Mouse (Mus musculus): ENCODE measurements around the gene Gnb2. TPM values are rescaled to one million over a fixed set of nuclear protein-coding genes. Genes with fewer than 3 reads are reported as not detected.

The Gnb2 gene
- polyA plus RNA-seq, 1 experiment = 645 TPM

GRCm38 (mm10) chr5:137493831-137494230, 39.5 kb downstream of the Gnb2 start:
- Histone ChIP-seq H3K36me3 (ENCODE audit: control insufficient read depth, insufficient read depth, low read length) (no peaks in the 10 kb centered on the region), H3K27me3 (replicated peaks; ENCODE audit: control insufficient read depth, insufficient read depth, low read length) (no peaks in the 10 kb centered on the region), H3K27ac (ENCODE audit: insufficient read depth, low read depth, low read length) (no peak overlapping the region), H3K4me3 (ENCODE audit: insufficient read depth, low read depth, low read length) (no peak overlapping the region), H3K4me1 (ENCODE audit: control insufficient read depth, insufficient read depth, low read length) (no peaks in the 10 kb centered on the region)
- WGBS = 40% methylated on average over 13 of the region's 13 CpGs
- TF ChIP-seq POLR2A (IDR thresholded peaks at IDR 0.05; ENCODE audit: low read depth, low read length) (no peak), CTCF (conservative IDR thresholded peaks at IDR 0.05; ENCODE audit: insufficient read depth, insufficient read length, low read depth, low read length) (no peak)
- DNase-seq = no peak

- no peak overlapping the region for H3K27ac ChIP-seq (ENCODE audit: insufficient read depth, low read depth, low read length)
- WGBS = 43% methylated on average over 4 of the region's 4 CpGs
- no peaks in the 10 kb centered on the region for H3K36me3 ChIP-seq (ENCODE audit: control insufficient read depth, insufficient read depth, low read length)
- H3K4me3 ChIP-seq (ENCODE audit: insufficient read depth, low read depth, low read length) = no peak overlapping the region
- H3K4me1 ChIP-seq (ENCODE audit: control insufficient read depth, insufficient read depth, low read length) = no peaks in the 10 kb centered on the region
- peak; percentile 67 for DNase-seq
- H3K27me3 ChIP-seq (replicated peaks; ENCODE audit: control insufficient read depth, insufficient read depth, low read length) = no peaks in the 10 kb centered on the region
- TF ChIP-seq POLR2A (IDR thresholded peaks at IDR 0.05; ENCODE audit: low read depth, low read length) (no peak), CTCF (conservative IDR thresholded peaks at IDR 0.05; ENCODE audit: insufficient read depth, insufficient read length, low read depth, low read length) (no peak)
These were observed 41.8 kb downstream of the Gnb2 start for GRCm38 (mm10) chr5:137491559-137491958.

- Histone ChIP-seq H3K36me3 (ENCODE audit: control insufficient read depth, insufficient read depth, low read length) (no peaks in the 10 kb centered on the region), H3K4me1 (ENCODE audit: control insufficient read depth, insufficient read depth, low read length) (no peaks in the 10 kb centered on the region), H3K4me3 (ENCODE audit: insufficient read depth, low read depth, low read length) (no peak overlapping the region), H3K27ac (ENCODE audit: insufficient read depth, low read depth, low read length) (no peak overlapping the region), H3K27me3 (replicated peaks; ENCODE audit: control insufficient read depth, insufficient read depth, low read length) (no peaks in the 10 kb centered on the region)
- no peak for TF ChIP-seq POLR2A (IDR thresholded peaks at IDR 0.05; ENCODE audit: low read depth, low read length)
- no peak for TF ChIP-seq CTCF (conservative IDR thresholded peaks at IDR 0.05; ENCODE audit: insufficient read depth, insufficient read length, low read depth, low read length)
- WGBS = 87% methylated on average over 7 of the region's 7 CpGs
- DNase-seq = no peak
These were observed 45.7 kb downstream of the Gnb2 start for GRCm38 (mm10) chr5:137487616-137488015.

GRCm38 (mm10) chr5:137485851-137486155, 47.5 kb downstream of the Gnb2 start:
- DNase-seq = no peak
- no peak overlapping the region for H3K4me3 ChIP-seq (ENCODE audit: insufficient read depth, low read depth, low read length)
- H3K36me3 ChIP-seq (ENCODE audit: control insufficient read depth, insufficient read depth, low read length) = no peaks in the 10 kb centered on the region
- TF ChIP-seq POLR2A (IDR thresholded peaks at IDR 0.05; ENCODE audit: low read depth, low read length) (no peak), CTCF (conservative IDR thresholded peaks at IDR 0.05; ENCODE audit: insufficient read depth, insufficient read length, low read depth, low read length) (no peak)
- H3K27me3 ChIP-seq (replicated peaks; ENCODE audit: control insufficient read depth, insufficient read depth, low read length) = no peaks in the 10 kb centered on the region
- 6% methylated on average over 17 of the region's 17 CpGs for WGBS
- no peak overlapping the region for H3K27ac ChIP-seq (ENCODE audit: insufficient read depth, low read depth, low read length)
- no peaks in the 10 kb centered on the region for H3K4me1 ChIP-seq (ENCODE audit: control insufficient read depth, insufficient read depth, low read length)

GRCm38 (mm10) chr5:137485071-137485850, 48.0 kb downstream of the Gnb2 start:
- DNase-seq = no peak
- Histone ChIP-seq H3K27ac (ENCODE audit: insufficient read depth, low read depth, low read length) (no peak overlapping the region), H3K4me1 (ENCODE audit: control insufficient read depth, insufficient read depth, low read length) (no peaks in the 10 kb centered on the region), H3K27me3 (replicated peaks; ENCODE audit: control insufficient read depth, insufficient read depth, low read length) (no peaks in the 10 kb centered on the region), H3K36me3 (ENCODE audit: control insufficient read depth, insufficient read depth, low read length) (no peaks in the 10 kb centered on the region), H3K4me3 (ENCODE audit: insufficient read depth, low read depth, low read length) (no peak overlapping the region)
- 25% methylated on average over 30 of the region's 30 CpGs for WGBS
- TF ChIP-seq POLR2A (IDR thresholded peaks at IDR 0.05; ENCODE audit: low read depth, low read length) (no peak), CTCF (conservative IDR thresholded peaks at IDR 0.05; ENCODE audit: insufficient read depth, insufficient read length, low read depth, low read length) (no peak)

- H3K4me3 ChIP-seq (ENCODE audit: insufficient read depth, low read depth, low read length) = no peak overlapping the region
- H3K27ac ChIP-seq (ENCODE audit: insufficient read depth, low read depth, low read length) = no peak overlapping the region
- DNase-seq = no peak
These were observed 51.4 kb downstream of the Gnb2 start for GRCm38 (mm10) chr5:137481897-137482296.

GRCm38 (mm10) chr5:137481138-137481537, 52.2 kb downstream of the Gnb2 start:
- Histone ChIP-seq H3K4me1 (ENCODE audit: control insufficient read depth, insufficient read depth, low read length) (no peaks in the 10 kb centered on the region), H3K27me3 (replicated peaks; ENCODE audit: control insufficient read depth, insufficient read depth, low read length) (no peaks in the 10 kb centered on the region), H3K27ac (ENCODE audit: insufficient read depth, low read depth, low read length) (no peak overlapping the region), H3K36me3 (ENCODE audit: control insufficient read depth, insufficient read depth, low read length) (no peaks in the 10 kb centered on the region), H3K4me3 (ENCODE audit: insufficient read depth, low read depth, low read length) (no peak overlapping the region)
- DNase-seq = peak; percentile 83
- TF ChIP-seq POLR2A (IDR thresholded peaks at IDR 0.05; ENCODE audit: low read depth, low read length) (no peak), CTCF (conservative IDR thresholded peaks at IDR 0.05; ENCODE audit: insufficient read depth, insufficient read length, low read depth, low read length) (peak; percentile 73)

More at GRCm38 (mm10) chr5:137481897-137482296, 51.4 kb downstream of the Gnb2 start:
- WGBS = 41% methylated on average over 8 of the region's 8 CpGs
- no peaks in the 10 kb centered on the region for H3K4me1 ChIP-seq (ENCODE audit: control insufficient read depth, insufficient read depth, low read length)
- H3K36me3 ChIP-seq (ENCODE audit: control insufficient read depth, insufficient read depth, low read length) = no peaks in the 10 kb centered on the region
- TF ChIP-seq POLR2A (IDR thresholded peaks at IDR 0.05; ENCODE audit: low read depth, low read length) (no peak), CTCF (conservative IDR thresholded peaks at IDR 0.05; ENCODE audit: insufficient read depth, insufficient read length, low read depth, low read length) (no peak)
- H3K27me3 ChIP-seq (replicated peaks; ENCODE audit: control insufficient read depth, insufficient read depth, low read length) = no peaks in the 10 kb centered on the region

Other genes starting within 250 kb of the Gnb2 start
- gene Ache, start 246.0 kb downstream of the Gnb2 start, polyA plus RNA-seq (2012; rRNA removed) = 4.7 and 5.1 TPM in 2 replicates
- gene Ufsp1, start 238.9 kb downstream of the Gnb2 start, polyA plus RNA-seq (2012; rRNA removed) = 17.3 and 18.4 TPM in 2 replicates
- 83.0 and 86.9 TPM in 2 replicates for gene Srrt, start 225.8 kb downstream of the Gnb2 start, polyA plus RNA-seq (2012; rRNA removed)
- 53.2 and 60.2 TPM in 2 replicates for gene Trip6, start 219.1 kb downstream of the Gnb2 start, polyA plus RNA-seq (2012; rRNA removed)
- gene Slc12a9, start 199.9 kb downstream of the Gnb2 start, polyA plus RNA-seq (2012; rRNA removed) = 21.6 and 25.9 TPM in 2 replicates
- 49.1 and 53.3 TPM in 2 replicates for gene Ephb4, start 183.4 kb downstream of the Gnb2 start, polyA plus RNA-seq (2012; rRNA removed)
- gene Zan, start 56.4 kb downstream of the Gnb2 start, polyA plus RNA-seq (2012; rRNA removed) = 0.16 and 0.19 TPM in 2 replicates
- gene Pop7, start 31.0 kb downstream of the Gnb2 start, polyA plus RNA-seq (2012; rRNA removed) = 38.9 and 39.1 TPM in 2 replicates
- 24.4 and 26.9 TPM in 2 replicates for gene Gigyf1, start 15.0 kb downstream of the Gnb2 start, polyA plus RNA-seq (2012; rRNA removed)
- gene Epo, start 268 bp downstream of the Gnb2 start, polyA plus RNA-seq (2012; rRNA removed) = 0.38 TPM in 1 of 2 replicates, not detected in the other
- 0.12 and 0.16 TPM in 2 replicates for gene Actl6b, start 20.0 kb upstream of the Gnb2 start, polyA plus RNA-seq (2012; rRNA removed)
- 1.2 and 1.7 TPM in 2 replicates for gene Tfr2, start 36.3 kb upstream of the Gnb2 start, polyA plus RNA-seq (2012; rRNA removed)
- gene Mospd3, start 67.5 kb upstream of the Gnb2 start, polyA plus RNA-seq (2012; rRNA removed) = 84.2 and 86.6 TPM in 2 replicates
- 160 and 179 TPM in 2 replicates for gene Pcolce, start 80.3 kb upstream of the Gnb2 start, polyA plus RNA-seq (2012; rRNA removed)
- gene Fbxo24, start 95.5 kb upstream of the Gnb2 start, polyA plus RNA-seq (2012; rRNA removed) = 0.20 and 0.41 TPM in 2 replicates
- 39.4 and 45.5 TPM in 2 replicates for gene Lrch4, start 95.6 kb upstream of the Gnb2 start, polyA plus RNA-seq (2012; rRNA removed)
- 12.2 and 19.8 TPM in 2 replicates for gene Gm20605, start 95.7 kb upstream of the Gnb2 start, polyA plus RNA-seq (2012; rRNA removed)
- gene Sap25, start 107.8 kb upstream of the Gnb2 start, polyA plus RNA-seq (2012; rRNA removed) = 61.1 and 77.6 TPM in 2 replicates
- 4.2 and 4.4 TPM in 2 replicates for gene Irs3, start 112.2 kb upstream of the Gnb2 start, polyA plus RNA-seq (2012; rRNA removed)
- 36.5 and 48.1 TPM in 2 replicates for gene Agfg2, start 151.2 kb upstream of the Gnb2 start, polyA plus RNA-seq (2012; rRNA removed)
- gene Nyap1, start 208.1 kb upstream of the Gnb2 start, polyA plus RNA-seq (2012; rRNA removed) = 3.1 and 4.1 TPM in 2 replicates
- 71.2 and 78.4 TPM in 2 replicates for gene Tsc22d4, start 212.2 kb upstream of the Gnb2 start, polyA plus RNA-seq (2012; rRNA removed)
- 30.6 and 36.6 TPM in 2 replicates for gene Ppp1r35, start 245.3 kb upstream of the Gnb2 start, polyA plus RNA-seq (2012; rRNA removed)